In the genomic region with DNA sequence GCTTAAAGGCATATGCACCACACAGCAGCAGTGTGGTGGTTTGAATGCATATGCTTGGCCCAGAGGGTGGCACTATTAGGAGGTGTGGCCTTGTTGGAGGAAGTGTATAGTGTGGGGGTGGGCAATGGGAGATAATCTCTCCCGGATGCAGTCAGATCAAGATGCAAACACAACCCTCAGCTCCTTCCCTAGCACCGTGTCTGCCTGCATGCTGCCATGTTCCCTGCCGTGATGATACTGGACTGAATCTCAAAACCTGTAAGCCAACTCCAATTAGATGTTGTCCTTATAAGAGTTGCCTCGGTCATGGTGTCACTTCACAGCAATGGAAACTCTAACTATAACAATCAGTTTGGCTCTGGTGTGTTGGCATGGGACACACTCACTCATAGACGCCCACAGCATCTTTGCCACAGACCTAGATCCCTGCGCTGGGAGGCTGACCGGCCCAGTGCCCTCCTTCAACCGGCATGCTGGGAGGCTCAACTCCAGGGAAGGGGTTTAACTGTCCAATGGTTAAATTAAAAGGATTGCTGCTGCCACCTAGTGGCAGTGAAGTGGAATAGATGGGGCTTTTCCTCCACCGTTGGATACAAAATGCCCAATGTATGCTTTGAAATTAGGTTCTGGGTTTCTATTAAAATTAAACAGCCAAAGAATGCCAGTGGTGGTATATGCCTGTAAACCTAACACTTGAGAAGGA, we compare ENCODE assay signal across 9 mouse cellular contexts. TPM values are rescaled to one million over a fixed set of nuclear protein-coding genes. Genes with fewer than 3 reads are reported as not detected.
DNase-seq lines count a peak whose midpoint lies in the region; ATAC-seq and TF ChIP-seq lines count a peak whose summit lies in the region.
"Had no signal": no experiment of that assay in that cellular context is flagged by ENCODE, and none has a peak within 500 bp of the region (broad histone marks: within the 10 kb centered on the region; RNA-seq: fewer than 3 reads in every experiment).

No protein-coding gene starts in this region.

- peak; percentile 65 to 90; a peak in 3 of 4 replicates for TF ChIP-seq POLR2A in MEL (IDR thresholded peaks at IDR 0.05; ENCODE audit: control insufficient read depth in 1 of 2, insufficient read depth in 1 of 2, low read depth in 1 of 2, low read length in 2 of 2, poor library complexity in 1 of 2)

- intact Hi-C loops in left cerebral cortex, postnatal 4 days (cut with DNase I) = no loop called here

- 29% methylated on average over 9 of the region's 9 CpGs for WGBS in hindbrain, postnatal 0 days
- 31% methylated on average over 9 of the region's 9 CpGs for WGBS in forebrain, embryonic 12.5 days

- DNase-seq in left cerebral cortex, postnatal 4 days = peak; percentile 52
- DNase-seq in left cerebral cortex, adult 11 months (ENCODE audit: low spot score) = no peak
- peak; percentile 93 for DNase-seq in MEL (ENCODE audit: low read depth, low spot score)
- DNase-seq in c-Kit-positive CD71-positive TER-119-negative erythroid progenitor cells, embryonic 14.5 days (ENCODE audit: low read depth) = peak; percentile 44
- peak; percentile 78 for DNase-seq in hindbrain, postnatal 0 days (ENCODE audit: low spot score)
- DNase-seq in lung, postnatal 25 days (ENCODE audit: low spot score) = peak; percentile 36
- DNase-seq in right cerebral cortex, postnatal 10 days (ENCODE audit: low spot score in 2 of 2) = no peak

- no peaks in the 10 kb centered on the region for H3K9me3 ChIP-seq in MEL (replicated peaks; ENCODE audit: insufficient read depth, low read length)
- no peaks in the 10 kb centered on the region for H3K9me3 ChIP-seq in hindbrain, postnatal 0 days (ENCODE audit: low read length)
- H3K9me3 ChIP-seq in forebrain, embryonic 12.5 days = no peaks in the 10 kb centered on the region

- peak overlapping the region; percentile 89 for H3K27ac ChIP-seq in MEL (ENCODE audit: control insufficient read depth, low read depth, low read length)
- H3K27ac ChIP-seq in hindbrain, postnatal 0 days = no peak overlapping the region
- H3K27ac ChIP-seq in forebrain, embryonic 12.5 days = no peak overlapping the region

- TF ChIP-seq RAD21 in MEL (IDR thresholded peaks at IDR 0.05; ENCODE audit: low read depth, low read length) = peak; percentile 70

- no peak for ATAC-seq in hindbrain, postnatal 0 days
- ATAC-seq in forebrain, embryonic 12.5 days (ENCODE audit: low FRiP score) = no peak

- peak; percentile 50 to 87 (median 78) for TF ChIP-seq CTCF in MEL (IDR thresholded peaks at IDR 0.05 in 2 of 3, conservative IDR thresholded peaks at IDR 0.05 in 1 of 3; ENCODE audit: control insufficient read depth in 1 of 3, insufficient read depth in 1 of 3, low read depth in 2 of 3, low read length in 3 of 3, poor library complexity in 1 of 3, severe bottlenecking in 1 of 3)
- TF ChIP-seq CTCF in hindbrain, postnatal 0 days (IDR thresholded peaks at IDR 0.05; ENCODE audit: low read depth) = peak; percentile 81

- peak; percentile 52 to 70 for TF ChIP-seq EP300 in MEL (IDR thresholded peaks at IDR 0.05; ENCODE audit: low read depth in 1 of 2, low read length in 2 of 2)

- H3K79me2 ChIP-seq in MEL (ENCODE audit: control insufficient read depth, insufficient read depth, low read length, poor library complexity) = peaks cover 6% of the 10 kb centered on the region; the same call in 1 of the 2 replicates

- H3K27me3 ChIP-seq in MEL (ENCODE audit: control insufficient read depth in 1 of 2, insufficient read depth in 2 of 2, low read length in 2 of 2) = no peaks in the 10 kb centered on the region
- H3K27me3 ChIP-seq in hindbrain, postnatal 0 days (ENCODE audit: insufficient read depth, low read length) = no peaks in the 10 kb centered on the region
- no peaks in the 10 kb centered on the region; the same call in 1 of the 2 replicates for H3K27me3 ChIP-seq in forebrain, embryonic 12.5 days

- peaks cover 0 to 21% of the 10 kb centered on the region in 2 experiments; a peak in 2 of 4 replicates for H3K36me3 ChIP-seq in MEL (ENCODE audit: control insufficient read depth in 1 of 2, insufficient read depth in 2 of 2, low read length in 2 of 2)
- peaks cover 26% of the 10 kb centered on the region for H3K36me3 ChIP-seq in hindbrain, postnatal 0 days (ENCODE audit: insufficient read depth, low read length)
- peaks cover 23% of the 10 kb centered on the region; the same call in 1 of the 2 replicates for H3K36me3 ChIP-seq in forebrain, embryonic 12.5 days (replicated peaks)

- H3K4me1 ChIP-seq in MEL (ENCODE audit: control insufficient read depth in 1 of 2, insufficient read depth in 2 of 2, low read length in 2 of 2) = peaks cover 7 to 31% of the 10 kb centered on the region in 2 experiments
- H3K4me1 ChIP-seq in hindbrain, postnatal 0 days (ENCODE audit: insufficient read depth, low read length) = no peaks in the 10 kb centered on the region
- peaks cover 10% of the 10 kb centered on the region for H3K4me1 ChIP-seq in forebrain, embryonic 12.5 days

- H3K4me2 ChIP-seq in hindbrain, postnatal 0 days (ENCODE audit: low read depth, low read length) = no peak overlapping the region
- no peak overlapping the region for H3K4me2 ChIP-seq in forebrain, embryonic 12.5 days

- peak overlapping the region; percentile 62 to 77 for H3K4me3 ChIP-seq in MEL (ENCODE audit: control insufficient read depth in 1 of 2, insufficient read depth in 1 of 2, low read depth in 2 of 2, low read length in 2 of 2)
- no peak overlapping the region for H3K4me3 ChIP-seq in hindbrain, postnatal 0 days (ENCODE audit: low read length)
- H3K4me3 ChIP-seq in forebrain, embryonic 12.5 days (replicated peaks) = no peak overlapping the region

- peak overlapping the region; percentile 70 for H3K9ac ChIP-seq in MEL (ENCODE audit: control insufficient read depth, low read depth, low read length, poor library complexity, severe bottlenecking)
- no peak overlapping the region for H3K9ac ChIP-seq in hindbrain, postnatal 0 days (replicated peaks; ENCODE audit: low read length)
- H3K9ac ChIP-seq in forebrain, embryonic 12.5 days = no peak overlapping the region

TF ChIP-seq in MEL, 35 proteins besides CTCF, POLR2A, EP300 and RAD21 (continues in another document):
- TF ChIP-seq GABPA (IDR thresholded peaks at IDR 0.05; ENCODE audit: low read depth, low read length) = no peak
- peak; percentile 91 for TF ChIP-seq SIN3A (IDR thresholded peaks at IDR 0.05; ENCODE audit: low read length)
- TF ChIP-seq ETS1 (IDR thresholded peaks at IDR 0.05; ENCODE audit: low read depth, low read length) = peak; percentile 72
- TF ChIP-seq ZMIZ1 (IDR thresholded peaks at IDR 0.05; ENCODE audit: low read depth, low read length) = no peak; the same call in 1 of the 2 replicates
- peak; percentile 91 for TF ChIP-seq GATA1 (IDR thresholded peaks at IDR 0.05; ENCODE audit: low read depth, low read length)
- peak; percentile 76 for TF ChIP-seq TCF12 (IDR thresholded peaks at IDR 0.05; ENCODE audit: low read depth, low read length)
- TF ChIP-seq NELFE (IDR thresholded peaks at IDR 0.05; ENCODE audit: low read depth, low read length) = peak; percentile 88
- TF ChIP-seq HCFC1 (IDR thresholded peaks at IDR 0.05; ENCODE audit: low read depth, low read length) = peak; percentile 80
- TF ChIP-seq MYC (IDR thresholded peaks at IDR 0.05; ENCODE audit: low read depth, low read length) = 0 out of 2 replicates have a peak, but pooled peaks have one; percentile 40
- TF ChIP-seq JUND (IDR thresholded peaks at IDR 0.05; ENCODE audit: low read depth, low read length) = no peak
- TF ChIP-seq NRF1 (IDR thresholded peaks at IDR 0.05; ENCODE audit: insufficient read depth, low read depth, low read length, poor library complexity, severe bottlenecking) = no peak
- no peak for TF ChIP-seq ZKSCAN1 (IDR thresholded peaks at IDR 0.05; ENCODE audit: low read depth, low read length)
- TF ChIP-seq ZC3H11A (IDR thresholded peaks at IDR 0.05; ENCODE audit: low read depth, low read length) = peak; percentile 55
- peak; percentile 38; the same call in 1 of the 2 replicates for TF ChIP-seq CHD2 (IDR thresholded peaks at IDR 0.05; ENCODE audit: low read length)
- peak; percentile 80; the same call in 1 of the 2 replicates for TF ChIP-seq TBP (IDR thresholded peaks at IDR 0.05; ENCODE audit: low read depth, low read length)
- no peak for TF ChIP-seq RCOR1 (IDR thresholded peaks at IDR 0.05; ENCODE audit: low read depth, low read length)
- TF ChIP-seq ZNF384 (IDR thresholded peaks at IDR 0.05; ENCODE audit: low read depth, low read length) = peak; percentile 40; the same call in 1 of the 2 replicates
- no peak; the same call in 1 of the 2 replicates for TF ChIP-seq MYB (IDR thresholded peaks at IDR 0.05; ENCODE audit: low read depth, low read length)
- TF ChIP-seq KAT2A (conservative IDR thresholded peaks at IDR 0.05; ENCODE audit: low read depth, low read length) = peak; percentile 12; the same call in 1 of the 2 replicates
- no peak for TF ChIP-seq UBTF (IDR thresholded peaks at IDR 0.05; ENCODE audit: borderline replicate concordance, insufficient read depth, low read depth, low read length)

RNA-seq across cellular contexts. Expression of gene Rabac1, which starts 2.5 kb away (rescaled TPM):
- total RNA-seq in left cerebral cortex, postnatal 4 days (2021) = 100 to 1,000 TPM; 246 to 251 TPM
- total RNA-seq in MEL (2012; rRNA removed) = 205 and 240 TPM in 2 replicates
- 100 to 1,000 TPM in 1 of 2 experiments, not detected in 1; 223 TPM for polyA plus RNA-seq in MEL (2012; ENCODE audit: insufficient read depth in 1 of 2, insufficient read length in 2 of 2, low read depth in 1 of 2, low replicate concordance in 2 of 2, missing spikeins in 1 of 2)
- total RNA-seq in hindbrain, postnatal 0 days (2014; rRNA removed) = 705 and 708 TPM in 2 replicates
- polyA plus RNA-seq in hindbrain, postnatal 0 days (2015; fragmentation: Nextera tagmentation; extraction: Ambion mirVana) = 497 and 530 TPM in 2 replicates
- 82.3 and 87.7 TPM in 2 replicates for polyA plus RNA-seq in forebrain, embryonic 12.5 days (2016; fragmentation: Nextera tagmentation; extraction: Ambion mirVana)

RNA-seq across cellular contexts. Expression of gene Atp1a3, which starts 30.7 kb away (rescaled TPM):
- total RNA-seq in left cerebral cortex, postnatal 4 days (2021) = 1,000 to 10,000 TPM; 1,141 to 1,280 TPM
- 0.19 and 0.26 TPM in 2 replicates for total RNA-seq in MEL (2012; rRNA removed)
- 1 to 10 TPM in 1 of 2 experiments, not detected in 1; 3.5 TPM for polyA plus RNA-seq in MEL (2012; ENCODE audit: insufficient read depth in 1 of 2, insufficient read length in 2 of 2, low read depth in 1 of 2, low replicate concordance in 2 of 2, missing spikeins in 1 of 2)
- total RNA-seq in hindbrain, postnatal 0 days (2014; rRNA removed) = 572 and 588 TPM in 2 replicates
- polyA plus RNA-seq in hindbrain, postnatal 0 days (2015; fragmentation: Nextera tagmentation; extraction: Ambion mirVana) = 649 and 730 TPM in 2 replicates
- polyA plus RNA-seq in forebrain, embryonic 12.5 days (2016; fragmentation: Nextera tagmentation; extraction: Ambion mirVana) = 68.2 and 87.4 TPM in 2 replicates

RNA-seq across cellular contexts. Expression of gene Gm4881, which starts 30.8 kb away (rescaled TPM):
- not detected for total RNA-seq in left cerebral cortex, postnatal 4 days (2021)
- not detected in 2 replicates for total RNA-seq in MEL (2012; rRNA removed)
- under 1 TPM in 1 of 2 experiments, not detected in 1; 0.13 TPM for polyA plus RNA-seq in MEL (2012; ENCODE audit: insufficient read depth in 1 of 2, insufficient read length in 2 of 2, low read depth in 1 of 2, low replicate concordance in 2 of 2, missing spikeins in 1 of 2)
- total RNA-seq in hindbrain, postnatal 0 days (2014; rRNA removed) = 0.90 and 6.6 TPM in 2 replicates
- polyA plus RNA-seq in hindbrain, postnatal 0 days (2015; fragmentation: Nextera tagmentation; extraction: Ambion mirVana) = 2.4 TPM in 2 replicates
- polyA plus RNA-seq in forebrain, embryonic 12.5 days (2016; fragmentation: Nextera tagmentation; extraction: Ambion mirVana) = 1.0 and 1.7 TPM in 2 replicates
- polyA plus RNA-seq: gonadal fat pad, adult 2 months had no signal

Comparison
In these comparisons a context has a peak if more than half of its experiments do, and no peak if none do; other contexts are left out.
1. DNase-seq: peak in left cerebral cortex, postnatal 4 days (single experiment), MEL (single experiment), c-Kit-positive CD71-positive TER-119-negative erythroid progenitor cells, embryonic 14.5 days (single experiment), hindbrain, postnatal 0 days (single experiment) and lung, postnatal 25 days (single experiment); none in left cerebral cortex, adult 11 months (single experiment) and right cerebral cortex, postnatal 10 days (0 of 2).
2. H3K4me3 ChIP-seq: peak in MEL (2 of 2); none in hindbrain, postnatal 0 days (single experiment) and forebrain, embryonic 12.5 days (single experiment).
3. RNA of gene Atp1a3, which starts 30.7 kb away (total RNA-seq): 1,141 to 1,280 TPM in left cerebral cortex, postnatal 4 days and 572 to 588 TPM in hindbrain, postnatal 0 days; 0.19 to 0.26 TPM in MEL; every median in the first group is over 100 times any median in the second.